Mouse (Mus musculus): ENCODE measurements around the gene Slc26a9.
"Not testable (repeated sequence)": the region's sequence is repeated elsewhere in the genome, so short reads cannot be mapped to it uniquely, and the experiment has no call there.

Gene Slc26a9

DNA sequence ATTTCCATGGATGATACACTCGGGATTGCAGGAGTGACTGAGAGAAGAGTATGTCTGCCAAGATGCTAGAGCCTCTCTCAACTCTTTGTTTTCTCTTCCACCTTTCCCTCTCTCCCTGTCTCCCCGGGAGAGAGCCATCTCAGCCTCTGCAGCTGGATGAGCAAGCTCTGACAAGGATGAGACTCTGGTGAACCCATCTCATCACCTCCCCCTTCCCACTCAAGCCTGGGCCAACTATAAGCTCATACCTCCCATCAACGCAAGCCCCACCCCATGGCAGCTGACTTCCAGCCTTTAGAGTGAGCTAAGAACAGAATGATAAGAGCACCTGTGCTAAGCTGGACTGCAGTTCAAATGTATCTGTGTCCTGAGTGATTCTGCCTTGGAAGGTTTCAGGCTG is 25.5 kb downstream of the Slc26a9 start:
- DNase-seq (ENCODE audit: low spot score): no peak

DNA sequence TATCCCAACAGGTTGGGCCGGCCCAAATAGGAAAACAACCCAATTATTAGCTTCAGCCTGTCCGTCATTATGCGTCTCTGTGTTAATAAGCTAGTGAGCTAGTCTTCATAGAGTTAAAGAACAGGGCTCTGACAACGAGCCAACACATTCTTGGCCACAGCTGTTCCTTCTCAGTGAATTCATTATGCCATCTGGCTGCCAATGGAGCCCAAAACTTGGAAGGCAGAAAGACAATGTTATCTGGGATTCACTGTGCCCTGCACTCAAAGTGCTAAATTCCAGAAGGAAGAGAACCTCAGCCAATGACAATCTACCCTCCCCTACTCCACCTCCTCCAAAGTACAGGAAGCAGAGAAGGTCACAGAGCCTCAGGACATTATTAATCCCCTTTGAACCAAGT is 26.8 kb downstream of the Slc26a9 start:
- DNase-seq (ENCODE audit: low spot score): no peak

DNA sequence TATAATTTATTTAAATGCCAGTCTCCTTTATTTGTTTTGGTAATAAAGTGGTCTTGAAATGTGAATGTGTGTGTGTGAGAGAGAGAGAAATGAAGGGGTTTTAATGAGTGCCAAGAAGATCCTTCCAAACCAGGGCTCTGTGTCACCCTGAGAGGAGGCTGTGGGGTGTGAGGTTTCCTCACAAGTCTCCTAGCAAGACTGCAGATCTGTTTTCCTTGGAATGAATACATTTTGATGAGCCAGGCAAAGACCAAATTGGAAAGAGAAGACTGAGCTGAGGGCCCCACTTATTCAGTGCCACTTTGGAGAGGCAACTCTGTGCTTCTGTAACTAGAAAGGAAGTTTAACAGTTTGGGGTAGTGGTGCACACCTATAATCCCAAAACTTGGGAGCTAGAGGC is 27.6 kb downstream of the Slc26a9 start:
- DNase-seq (ENCODE audit: low spot score): no peak

DNA sequence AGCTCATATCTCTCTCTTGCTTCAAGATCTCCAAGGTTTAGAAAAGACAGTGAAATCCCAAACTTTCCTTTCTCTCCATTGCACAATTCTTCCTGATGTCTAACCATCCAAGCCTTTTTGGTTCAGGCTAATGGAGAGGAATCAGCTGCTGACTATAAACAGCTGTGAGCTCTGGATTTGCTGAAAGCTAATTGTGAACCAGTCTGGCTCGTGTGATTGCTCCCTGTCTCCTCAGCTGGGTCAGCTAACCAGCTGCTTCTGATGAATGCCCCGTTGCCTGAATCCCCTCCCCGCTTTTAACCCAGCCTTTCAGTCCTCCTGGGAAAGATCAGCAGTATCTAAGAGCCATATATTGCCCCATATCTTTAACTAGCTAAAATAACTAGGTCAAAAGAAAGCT is 50.8 kb downstream of the Slc26a9 start:
- DNase-seq (ENCODE audit: low spot score): no peak

DNA sequence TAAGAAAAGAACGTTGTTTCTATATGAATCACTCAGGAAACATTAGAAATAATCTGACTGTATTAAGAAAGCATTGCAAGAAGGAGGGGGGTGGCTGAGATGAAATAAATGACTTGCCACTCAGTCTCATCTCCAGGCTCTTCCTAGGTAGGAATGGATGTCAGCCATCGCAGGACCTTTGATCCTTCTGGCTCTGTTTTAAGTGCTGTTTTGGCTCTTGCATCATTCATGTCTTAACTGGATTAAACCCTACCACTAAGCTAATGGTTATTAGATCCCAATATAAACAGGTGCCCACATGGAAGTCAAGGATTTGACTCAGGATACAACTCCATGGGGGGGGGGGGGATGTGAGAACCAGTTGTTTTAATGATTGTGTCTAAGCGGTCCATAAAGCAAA is 51.3 kb downstream of the Slc26a9 start:
- DNase-seq (ENCODE audit: low spot score): no peak

DNA sequence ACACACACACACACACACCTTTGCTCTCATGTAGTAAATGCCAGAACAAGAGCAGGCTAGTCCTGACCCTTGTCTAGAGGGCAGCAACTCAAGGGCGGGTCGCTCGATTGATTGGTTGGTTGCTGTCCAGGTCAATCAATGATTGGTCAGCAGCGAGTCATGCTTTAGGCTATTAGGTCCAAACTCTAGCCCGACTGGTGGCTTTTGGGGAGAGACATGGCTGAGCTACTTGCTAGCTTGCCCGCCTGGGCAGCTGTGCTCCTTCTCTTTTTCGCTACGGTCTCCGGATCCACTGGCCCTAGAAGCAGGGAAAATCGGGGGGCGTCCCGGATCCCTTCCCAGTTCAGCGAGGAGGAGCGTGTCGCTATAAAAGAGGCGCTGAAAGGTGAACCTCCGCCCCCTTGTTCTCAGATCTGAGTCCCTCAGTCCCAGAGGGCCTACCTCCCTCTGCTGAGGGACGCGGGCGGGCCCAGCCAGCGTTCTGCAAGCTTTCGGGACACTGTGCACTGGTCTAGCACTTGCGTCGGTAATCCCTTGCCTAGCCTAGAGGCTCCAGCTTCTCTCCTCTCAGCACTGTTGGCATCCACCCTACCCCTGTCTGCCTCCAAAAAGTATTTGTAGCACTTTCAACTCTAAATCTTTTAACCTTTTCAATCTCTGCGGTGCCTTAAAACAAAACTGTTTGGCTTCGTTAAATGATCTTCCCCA is 53.5 kb downstream of the Slc26a9 start, which contains the start of gene Pm20d1:
TSS of gene Pm20d1 (plus strand) at position 180 of the 708 bp plus-strand sequence.
- no peak for DNase-seq (ENCODE audit: low spot score)

DNA sequence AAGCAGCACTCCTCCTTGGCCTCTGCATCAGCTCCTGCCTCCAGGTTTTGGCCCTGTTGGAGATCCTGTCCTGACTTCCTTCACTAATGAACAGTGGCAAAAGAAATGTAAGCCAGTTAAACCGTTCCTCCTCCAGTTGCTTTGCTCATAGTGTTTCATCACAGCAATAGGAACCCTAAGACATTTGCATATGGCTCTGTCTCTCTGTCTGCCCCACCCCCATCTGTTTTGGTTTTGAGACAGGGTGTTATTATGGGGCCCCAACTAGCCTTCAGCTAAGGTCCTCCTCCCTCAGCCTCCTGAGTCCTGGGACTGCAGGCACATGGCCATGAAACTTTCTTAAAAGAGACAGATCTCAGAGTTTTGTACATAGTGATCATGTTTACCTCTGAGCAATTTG is 56.2 kb downstream of the Slc26a9 start:
- DNase-seq (ENCODE audit: low spot score): no peak

DNA sequence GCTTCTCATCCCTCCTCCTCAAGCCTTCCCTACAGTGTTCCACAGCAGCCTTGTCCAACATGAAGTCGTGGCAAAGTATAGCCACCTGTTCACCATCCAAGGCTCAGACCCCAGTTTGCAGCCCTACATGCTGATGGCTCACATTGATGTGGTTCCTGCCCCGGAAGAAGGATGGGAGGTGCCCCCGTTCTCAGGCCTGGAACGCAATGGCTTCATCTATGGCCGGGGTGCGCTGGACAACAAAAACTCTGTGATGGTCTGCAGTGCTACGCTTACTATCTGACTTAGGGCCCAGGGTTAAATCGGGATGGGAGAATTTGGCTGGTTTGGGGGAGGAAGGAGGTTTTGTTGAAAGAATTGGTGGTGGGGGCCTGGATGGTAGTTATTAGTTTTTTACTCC is 57.2 kb downstream of the Slc26a9 start:
- DNase-seq (ENCODE audit: low spot score): no peak

DNA sequence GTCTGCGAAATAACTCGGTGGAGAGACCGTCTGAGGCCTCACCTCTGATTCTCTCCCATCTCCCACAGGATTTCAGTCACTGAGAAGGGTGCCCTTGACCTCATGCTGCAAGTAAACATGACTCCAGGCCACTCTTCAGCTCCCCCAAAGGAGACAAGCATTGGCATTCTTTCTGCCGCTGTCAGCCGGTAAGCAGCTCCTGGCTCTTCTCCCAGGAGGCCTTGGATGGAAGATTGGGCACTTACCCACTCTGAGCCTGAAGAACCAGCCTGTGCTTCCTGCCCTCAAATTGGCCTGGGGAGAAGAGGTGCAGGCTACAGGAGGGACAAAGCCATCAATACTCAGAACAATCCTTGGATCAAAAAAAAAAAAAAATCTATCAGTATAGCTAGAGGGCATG is 58.8 kb downstream of the Slc26a9 start:
- DNase-seq (ENCODE audit: low spot score): no peak

DNA sequence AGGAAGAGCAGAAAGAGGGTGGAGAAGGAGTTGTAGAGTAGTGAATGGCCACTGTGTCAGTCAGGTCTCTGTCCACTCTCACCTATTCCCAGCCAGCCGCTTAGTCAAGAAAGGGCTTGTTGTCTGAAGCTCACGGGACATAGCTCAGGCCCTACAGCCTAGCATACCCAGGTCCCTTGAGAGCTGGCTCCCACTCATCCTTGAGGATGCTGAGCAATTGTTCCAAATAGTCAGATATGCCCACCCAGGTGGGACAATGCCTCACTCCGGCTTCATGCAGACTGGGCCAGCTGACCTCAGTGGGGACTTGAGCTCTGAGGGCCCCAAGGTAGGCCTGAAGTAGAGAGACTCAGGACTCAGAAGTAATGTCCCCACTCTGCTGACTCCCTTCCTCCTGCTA is 60.3 kb downstream of the Slc26a9 start:
- DNase-seq (ENCODE audit: low spot score): no peak

DNA sequence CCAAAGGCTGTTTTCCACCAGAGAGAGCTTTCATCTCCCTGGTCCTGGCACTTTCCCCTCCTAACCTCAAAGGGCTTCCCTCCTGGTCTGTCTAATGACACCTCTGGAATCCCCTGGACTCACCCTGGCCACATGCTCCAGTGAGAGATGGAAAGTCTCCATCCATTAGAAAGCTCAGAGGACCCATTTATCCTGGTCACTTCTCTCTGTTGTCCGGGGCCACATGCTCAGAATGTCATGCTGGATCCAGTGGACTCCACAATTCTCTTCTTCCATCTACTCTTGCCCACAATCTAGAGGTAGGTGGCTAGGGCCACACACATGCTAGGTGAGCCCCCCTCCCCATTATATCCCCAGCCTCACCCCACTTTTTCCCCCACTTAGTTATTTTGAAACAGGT is 65.2 kb downstream of the Slc26a9 start:
- DNase-seq (ENCODE audit: low spot score): no peak

DNA sequence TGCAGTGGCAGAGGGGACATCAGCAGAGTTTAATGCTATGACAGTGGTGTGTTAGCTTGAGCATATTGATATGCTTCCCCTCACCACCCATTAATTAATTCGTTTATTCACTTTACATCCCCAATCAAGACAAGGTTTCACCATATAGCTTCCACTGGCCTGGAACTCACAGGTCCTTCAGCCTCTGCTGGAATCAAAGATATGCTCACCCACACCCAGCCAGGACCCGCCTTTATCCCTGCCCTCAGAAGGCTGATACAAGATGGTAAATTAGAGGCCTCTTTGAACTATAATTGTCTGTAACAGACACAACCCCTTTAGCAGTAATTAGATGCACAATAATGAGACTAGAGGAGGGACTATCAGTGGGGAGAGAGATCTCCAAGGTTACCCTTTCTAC is 65.8 kb downstream of the Slc26a9 start:
- DNase-seq (ENCODE audit: low spot score): no peak

DNA sequence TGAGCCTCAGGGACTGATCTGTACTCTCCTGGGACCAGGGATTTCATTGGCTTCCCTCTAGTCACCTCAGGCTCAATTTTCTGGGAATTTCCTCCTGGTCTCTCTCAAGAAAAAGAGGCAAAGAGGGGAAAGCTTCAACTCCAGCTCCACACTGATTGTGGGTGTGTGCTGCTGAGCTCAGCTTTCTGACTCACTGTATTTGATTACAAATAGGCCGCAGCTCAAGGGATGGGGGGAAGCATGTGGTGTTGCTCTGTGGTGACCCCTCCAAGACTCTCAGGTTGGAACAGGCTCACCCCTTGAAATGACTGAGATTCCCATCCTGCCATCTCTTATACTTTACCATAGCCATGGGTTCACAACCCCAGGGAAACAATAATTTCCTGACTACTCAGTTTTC is 67.6 kb downstream of the Slc26a9 start:
- no peak for DNase-seq (ENCODE audit: low spot score)

DNA sequence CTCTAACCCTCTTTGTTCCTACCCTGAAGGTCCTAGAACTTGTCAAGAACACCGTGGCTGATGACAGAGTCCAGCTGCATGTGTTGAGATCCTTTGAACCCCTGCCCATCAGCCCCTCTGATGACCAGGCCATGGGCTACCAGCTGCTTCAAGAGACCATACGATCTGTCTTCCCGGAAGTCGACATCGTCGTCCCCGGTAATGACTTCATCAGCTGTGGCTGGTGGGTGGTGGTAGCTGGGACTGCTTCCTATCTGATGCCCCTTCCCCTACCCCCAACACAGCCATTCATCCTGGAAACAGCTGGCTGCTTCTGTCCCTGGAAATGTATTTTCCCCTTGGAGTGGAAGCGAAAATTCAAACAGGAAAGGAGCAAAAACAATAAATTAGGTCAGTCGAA is 68.2 kb downstream of the Slc26a9 start:
- no peak for DNase-seq (ENCODE audit: low spot score)

DNA sequence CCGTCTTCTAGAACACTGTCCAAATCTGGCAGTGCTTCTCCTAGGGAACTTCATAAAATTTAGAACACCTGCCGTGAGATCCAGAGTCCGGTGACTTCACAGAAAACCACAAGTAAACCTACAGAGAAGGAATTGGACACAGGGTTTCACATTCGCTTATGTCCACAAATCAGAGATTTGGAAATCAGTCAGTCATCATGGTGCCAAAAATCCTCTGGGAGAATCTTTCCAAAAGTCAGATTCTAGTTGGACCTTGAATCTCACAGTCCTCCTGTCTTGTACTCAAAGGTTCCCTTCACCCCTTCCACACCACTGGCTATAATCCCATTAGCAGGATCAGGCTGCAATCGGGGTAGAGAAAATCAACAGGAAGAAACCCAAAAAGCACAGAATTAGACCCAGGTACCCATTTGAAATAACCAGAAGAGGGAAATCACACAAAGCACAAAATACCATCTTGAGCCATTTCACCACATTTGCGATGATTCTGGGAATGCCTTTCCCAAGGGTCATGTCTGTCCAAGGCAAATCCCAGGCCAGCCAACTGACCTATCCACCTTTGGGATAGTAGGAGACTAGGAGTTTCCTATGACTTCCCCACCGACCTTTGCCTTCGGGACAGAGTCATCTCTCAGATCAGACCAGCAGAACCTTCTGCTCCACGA is 68.9 kb downstream of the Slc26a9 start:
- DNase-seq (ENCODE audit: low spot score): no peak

DNA sequence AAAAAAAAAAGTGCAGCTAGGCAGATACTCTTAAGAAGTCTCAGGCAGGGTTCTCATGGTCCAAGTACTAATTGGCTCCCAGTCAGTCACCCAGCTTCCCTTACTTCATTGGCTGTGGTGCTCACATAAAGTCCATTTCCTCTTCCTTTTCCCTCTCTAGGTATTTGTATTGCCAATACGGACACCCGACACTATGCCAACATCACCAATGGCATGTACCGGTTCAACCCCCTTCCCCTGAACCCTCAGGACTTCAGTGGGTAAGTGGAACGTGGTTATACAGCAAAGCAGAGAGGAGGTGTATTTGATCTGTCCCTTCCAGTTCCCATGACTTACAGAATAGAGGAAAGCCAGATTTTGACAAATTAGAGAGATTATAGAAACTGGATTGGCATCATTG is 69.9 kb downstream of the Slc26a9 start:
- no peak for DNase-seq (ENCODE audit: low spot score)

DNA sequence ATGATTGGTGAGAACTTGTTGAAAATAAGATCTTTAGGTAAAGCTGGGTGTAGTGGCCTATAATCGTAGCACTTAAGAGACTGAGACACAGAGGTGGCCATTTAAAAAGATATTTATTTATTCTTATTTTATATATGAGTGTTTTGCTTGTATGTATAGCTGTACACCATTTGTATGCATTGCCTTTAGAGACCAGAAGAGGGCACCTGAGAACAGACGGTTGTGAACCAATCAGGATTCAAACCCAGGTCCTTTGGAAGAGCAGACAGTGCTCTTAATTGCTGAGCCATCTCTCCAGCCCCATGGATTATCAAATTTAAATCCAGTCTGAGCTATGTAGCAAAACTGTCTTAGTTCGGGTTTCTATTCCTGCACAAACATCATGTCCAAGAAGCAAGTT is 70.4 kb downstream of the Slc26a9 start:
- DNase-seq (ENCODE audit: low spot score): no peak

DNA sequence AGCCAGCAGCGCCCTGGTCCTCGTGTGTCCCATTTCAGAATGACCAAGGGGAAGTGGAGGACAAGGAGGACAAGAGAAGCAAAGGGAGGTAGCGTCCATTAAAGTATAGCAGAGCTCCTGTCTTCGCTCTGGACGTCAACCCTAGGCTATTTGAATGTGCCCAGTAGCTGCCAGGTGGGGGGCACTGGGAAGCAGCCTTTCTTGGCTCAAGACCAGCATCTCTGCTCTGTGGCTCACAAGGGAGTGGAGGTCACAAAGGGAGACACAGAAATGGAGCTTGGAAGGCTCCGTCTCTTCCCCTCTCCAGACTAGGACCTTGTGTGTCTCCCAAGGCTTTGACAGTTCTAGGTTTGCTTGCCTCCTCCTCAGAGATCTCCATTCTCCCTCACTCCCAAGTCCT is 73.1 kb downstream of the Slc26a9 start:
- no peak for DNase-seq (ENCODE audit: low spot score)

DNA sequence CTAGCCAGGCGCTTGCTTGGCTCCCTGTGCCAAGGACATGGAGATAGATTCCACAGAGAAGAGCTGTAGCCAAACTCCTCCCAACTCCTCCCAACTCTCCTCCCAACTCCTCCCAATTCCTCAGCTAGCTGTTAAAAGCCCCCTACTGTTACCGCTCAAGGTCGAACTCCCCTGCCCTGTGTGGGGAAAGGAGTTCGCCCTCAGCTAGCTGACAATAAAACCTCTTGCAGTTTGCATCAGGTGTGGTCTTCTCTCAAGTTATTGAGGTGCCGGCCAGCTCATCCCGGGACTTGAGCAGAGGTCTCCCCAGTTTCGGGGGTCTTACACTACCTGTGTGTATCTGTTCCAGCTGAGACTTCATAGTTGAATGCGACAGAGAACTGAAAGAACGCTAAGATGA is 76.5 kb downstream of the Slc26a9 start:
- not testable (repeated sequence) for DNase-seq (ENCODE audit: low spot score)

DNA sequence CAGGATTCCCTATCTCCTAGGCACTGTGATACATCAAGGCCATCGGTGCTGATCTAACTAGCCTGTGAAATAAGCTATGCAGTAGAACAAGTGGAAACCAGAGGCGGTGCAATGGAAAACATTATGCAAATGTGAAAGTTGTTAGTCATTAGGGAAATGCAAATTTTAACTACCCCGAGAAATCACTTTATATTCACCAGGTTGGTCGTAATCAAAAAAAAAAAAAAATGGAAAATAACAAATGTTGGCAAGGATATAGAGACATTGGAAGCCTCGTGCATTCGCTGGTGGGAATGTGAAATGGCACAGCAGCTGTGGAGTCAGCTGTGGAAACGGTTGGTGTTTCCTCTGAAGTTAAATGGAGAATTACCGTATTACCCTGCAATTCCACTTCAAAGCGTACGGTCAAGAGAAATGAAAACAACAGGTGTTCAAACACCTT is 77.1 kb downstream of the Slc26a9 start:
- DNase-seq (ENCODE audit: low spot score): no peak

All from T-cell, adult 2 months (primary cell).